Mouse (Mus musculus) liver, embryonic 12.5 days (tissue): ENCODE results near the gene Mrpl51. TPM values are rescaled to one million over a fixed set of nuclear protein-coding genes. Genes with fewer than 3 reads are reported as not detected.

Experiments
- ATAC-seq: fragments of 200-750 bp; cut with Nextera tagmentation; 2 replicates; pipeline ENCODE4 v1.8.0; 2017; ENCODE audit warnings: moderate number of reproducible peaks, mild to moderate bottlenecking, moderate library complexity
- H3K27ac ChIP-seq: fragments of 300-500 bp; sonication (generic); 2 replicates; pipeline ENCODE4 v1.5.1; 2016; ENCODE audit warnings: mild to moderate bottlenecking
- H3K27me3 ChIP-seq: fragments of 300-500 bp; sonication (generic); replicated peaks from 2 replicates; pipeline ENCODE4 v1.6.1; 2016; ENCODE audit warnings: mild to moderate bottlenecking, moderate library complexity
- H3K36me3 ChIP-seq: fragments of 300-500 bp; sonication (generic); 2 replicates; pipeline ENCODE4 v1.6.1; 2016; ENCODE audit warnings: mild to moderate bottlenecking, moderate library complexity
- H3K4me1 ChIP-seq: fragments of 300-500 bp; sonication (generic); 2 replicates; pipeline ENCODE4 v1.6.1; 2016
- H3K4me2 ChIP-seq: fragments of 300-500 bp; sonication (generic); 2 replicates; pipeline ENCODE4 v1.6.1; 2016; ENCODE audit warnings: mild to moderate bottlenecking, moderate library complexity
- H3K4me3 ChIP-seq: fragments of 300-500 bp; sonication (generic); 2 replicates; pipeline ENCODE4 v1.5.1; 2016; ENCODE audit warnings: mild to moderate bottlenecking, moderate library complexity
- H3K9ac ChIP-seq: fragments of 300-500 bp; sonication (generic); 2 replicates; pipeline ENCODE4 v1.6.1; 2016; ENCODE audit warnings: mild to moderate bottlenecking, moderate library complexity
- H3K9me3 ChIP-seq: fragments of 300-500 bp; sonication (generic); replicated peaks from 2 replicates; pipeline ENCODE4 v1.6.1; 2016; ENCODE audit warnings: mild to moderate bottlenecking, moderate library complexity
- WGBS: fragments of 180-500 bp; shearing (Covaris S2); methylation state at CpG from one replicate; pipeline ENCODE4 v1.1.7; 2016; ENCODE audit not compliant: insufficient replicate concordance; 5-methylcytosine and 5-hydroxymethylcytosine counted together
- polyA plus RNA-seq: library from polyadenylated mRNA; unstranded; fragments of >200 nt; fragmentation: Nextera tagmentation; extraction: Ambion mirVana; gene quantifications from 2 replicates; pipeline ENCODE4 v1.2.1, GENCODE M21; 2016

Mrpl51 gene
- polyA plus RNA-seq, 1 experiment from 2014 or later, result 211 TPM

GRCm38 (mm10) chr6:125222577-125222976 lies 31.0 kb downstream of the Mrpl51 start:
- Histone ChIP-seq H3K9ac (no peak overlapping the region), H3K4me3 (no peak overlapping the region), H3K4me2 (no peak overlapping the region), H3K27me3 (no peaks in the 10 kb centered on the region), H3K9me3 (no peaks in the 10 kb centered on the region), H3K4me1 (no peaks in the 10 kb centered on the region), H3K36me3 (peaks cover 33% of the 10 kb centered on the region), H3K27ac (no peak overlapping the region)
- no peak for ATAC-seq
- WGBS, result 64% methylated on average over 3 of the region's 3 CpGs

- WGBS, result 79% methylated on average over 5 of the region's 5 CpGs
- H3K36me3 ChIP-seq, result peaks cover 22% of the 10 kb centered on the region; the same call in 1 of the 2 replicates
Observed at GRCm38 (mm10) chr6:125225518-125226115, 34.0 kb downstream of the Mrpl51 start.

DNA sequence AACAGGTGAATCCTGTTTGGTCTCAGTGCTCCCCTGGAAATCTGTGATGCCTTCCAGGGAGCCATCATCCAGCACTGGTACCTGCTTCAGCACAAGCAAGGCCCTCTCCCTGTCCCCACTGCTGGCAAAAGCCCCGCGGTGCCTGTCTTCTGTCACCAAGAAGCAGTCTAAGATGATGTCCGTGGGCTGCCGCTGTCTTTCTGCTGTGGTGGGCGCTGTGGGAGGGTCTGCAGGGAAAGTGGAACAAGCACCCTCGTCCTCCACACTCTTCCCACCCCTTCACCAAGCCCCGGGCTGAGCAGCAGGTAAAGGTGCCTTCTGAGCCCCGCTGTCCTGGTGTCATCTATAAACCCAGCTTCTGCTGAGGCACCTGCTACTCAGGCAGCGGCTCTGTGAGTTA lies 39.0 kb downstream of the Mrpl51 start:
- Histone ChIP-seq H3K9ac (no peak overlapping the region), H3K9me3 (no peaks in the 10 kb centered on the region), H3K4me2 (peak overlapping the region; percentile 95), H3K4me3 (no peak overlapping the region; the same call in 1 of the 2 replicates), H3K4me1 (peaks cover 38% of the 10 kb centered on the region), H3K27ac (0 out of 2 replicates have a peak overlapping the region, but pooled peaks have one; percentile 27), H3K36me3 (no peaks in the 10 kb centered on the region), H3K27me3 (no peaks in the 10 kb centered on the region)
- ATAC-seq, result no peak
- 62% methylated on average over 9 of the region's 9 CpGs for WGBS

More at GRCm38 (mm10) chr6:125225518-125226115, 34.0 kb downstream of the Mrpl51 start:
- no peak overlapping the region for H3K4me3 ChIP-seq
- H3K27me3 ChIP-seq, result no peaks in the 10 kb centered on the region
- H3K27ac ChIP-seq, result no peak overlapping the region
- H3K4me1 ChIP-seq, result peaks cover 4% of the 10 kb centered on the region
- no peaks in the 10 kb centered on the region for H3K9me3 ChIP-seq
- H3K9ac ChIP-seq, result no peak overlapping the region
- H3K4me2 ChIP-seq, result no peak overlapping the region
- ATAC-seq, result no peak

- Histone ChIP-seq H3K36me3 (no peaks in the 10 kb centered on the region), H3K27me3 (no peaks in the 10 kb centered on the region), H3K4me2 (peak within 1 kb of the TSS; percentile 95), H3K27ac (peak within 1 kb of the TSS; percentile 88), H3K4me3 (peak within 1 kb of the TSS; percentile 81), H3K4me1 (peaks cover 38% of the 10 kb centered on the region), H3K9ac (peak within 1 kb of the TSS; percentile 84), H3K9me3 (no peaks in the 10 kb centered on the region)
- 2% methylated on average over 16 of the region's 16 CpGs for WGBS
- ATAC-seq, result peak; percentile 63
Observed at GRCm38 (mm10) chr6:125231117-125232044, 39.8 kb downstream of the Mrpl51 start, which contains the start of gene Tapbpl. Tapbpl (minus strand) TSS chr6:125231860.

DNA sequence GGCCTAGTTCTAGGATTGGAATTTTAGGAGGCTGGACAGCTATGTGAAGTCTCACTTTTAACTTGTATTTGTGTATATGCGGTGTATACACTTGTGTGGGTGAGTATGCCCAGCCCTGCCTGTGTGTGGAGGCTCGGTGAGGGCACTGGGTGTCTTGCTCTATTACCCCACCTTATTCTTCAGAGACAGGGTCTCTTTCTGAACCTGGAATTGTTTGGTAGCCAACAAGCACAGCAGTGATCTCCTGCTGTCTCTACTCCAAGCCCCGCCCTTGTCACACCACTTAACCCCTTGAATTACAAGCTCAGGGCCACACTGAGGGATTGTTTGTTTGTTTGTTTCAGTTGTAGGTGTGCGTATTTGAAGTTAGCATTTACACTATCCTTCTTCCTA lies 40.4 kb downstream of the Mrpl51 start:
- Histone ChIP-seq H3K27ac (peak overlapping the region; percentile 88), H3K4me2 (peak overlapping the region; percentile 95)
- WGBS, result 24% methylated on average over 4 of the region's 4 CpGs

GRCm38 (mm10) chr6:125232516-125232915 lies 40.9 kb downstream of the Mrpl51 start:
- Histone ChIP-seq H3K9me3 (no peaks in the 10 kb centered on the region), H3K27ac (peak overlapping the region; percentile 88), H3K9ac (peak overlapping the region; percentile 84; the same call in 1 of the 2 replicates), H3K4me2 (peak overlapping the region; percentile 95), H3K4me1 (peaks cover 38% of the 10 kb centered on the region), H3K36me3 (no peaks in the 10 kb centered on the region), H3K4me3 (peak overlapping the region; percentile 81), H3K27me3 (no peaks in the 10 kb centered on the region)
- ATAC-seq, result no peak
- WGBS, result 22% methylated on average over 6 of the region's 6 CpGs

More for the DNA sequence above, 40.4 kb downstream of the Mrpl51 start:
- Histone ChIP-seq H3K4me3 (peak overlapping the region; percentile 81), H3K9me3 (no peaks in the 10 kb centered on the region), H3K27me3 (no peaks in the 10 kb centered on the region), H3K36me3 (no peaks in the 10 kb centered on the region), H3K4me1 (peaks cover 38% of the 10 kb centered on the region), H3K9ac (peak overlapping the region; percentile 84)
- ATAC-seq, result peak; percentile 36; the same call in 1 of the 2 replicates

DNA sequence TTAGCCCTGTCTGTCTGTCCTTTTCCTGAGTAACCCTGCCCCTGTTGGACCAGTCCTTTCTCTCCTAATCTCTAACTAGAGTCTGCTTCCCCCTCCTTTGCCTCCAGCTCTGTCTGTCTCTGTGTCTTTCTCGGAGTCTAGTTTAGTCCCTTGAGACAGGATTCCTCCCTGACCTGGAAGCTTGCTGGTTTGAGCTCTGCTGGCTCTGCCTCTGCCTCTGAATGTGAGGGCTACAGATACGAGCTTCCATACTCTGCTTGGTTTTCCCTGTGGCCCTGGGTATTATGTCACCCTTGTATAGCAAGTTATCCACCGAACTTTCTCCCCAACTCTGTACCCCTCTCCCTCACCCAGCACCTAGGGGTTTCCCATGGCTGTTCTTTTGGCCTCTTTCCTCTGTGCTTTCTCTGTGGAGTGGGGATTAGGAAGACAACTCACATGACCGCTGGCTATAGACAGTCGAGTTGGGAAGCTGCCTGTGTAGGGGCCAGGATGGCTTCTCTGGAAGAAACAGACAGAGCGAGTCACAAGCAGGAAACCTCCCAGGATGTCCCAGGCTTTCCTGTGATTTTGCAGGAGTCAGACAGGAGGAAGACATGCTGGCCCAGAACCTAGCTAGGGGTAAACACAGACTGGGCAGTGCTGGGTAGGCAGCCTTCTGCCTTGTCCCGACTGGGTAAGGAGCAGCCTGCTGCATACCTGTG lies 42.4 kb downstream of the Mrpl51 start:
- H3K27ac ChIP-seq, result peak overlapping the region; percentile 9; the same call in 1 of the 2 replicates

GRCm38 (mm10) chr6:125234520-125234828 lies 42.9 kb downstream of the Mrpl51 start:
- Histone ChIP-seq H3K9me3 (no peaks in the 10 kb centered on the region), H3K4me3 (no peak overlapping the region), H3K4me1 (peaks cover 38% of the 10 kb centered on the region), H3K36me3 (no peaks in the 10 kb centered on the region), H3K27me3 (no peaks in the 10 kb centered on the region), H3K27ac (no peak overlapping the region), H3K4me2 (no peak overlapping the region), H3K9ac (no peak overlapping the region)
- ATAC-seq, result no peak
- WGBS, result 69% methylated on average over 5 of the region's 5 CpGs

More for the DNA sequence above, 42.4 kb downstream of the Mrpl51 start:
- Histone ChIP-seq H3K9me3 (no peaks in the 10 kb centered on the region), H3K27me3 (no peaks in the 10 kb centered on the region), H3K4me2 (no peak overlapping the region), H3K9ac (no peak overlapping the region), H3K4me3 (no peak overlapping the region), H3K36me3 (no peaks in the 10 kb centered on the region), H3K4me1 (peaks cover 38% of the 10 kb centered on the region)
- ATAC-seq, result no peak
- 50% methylated on average over 7 of the region's 7 CpGs for WGBS

GRCm38 (mm10) chr6:125236341-125236740 lies 44.7 kb downstream of the Mrpl51 start:
- no peaks in the 10 kb centered on the region for H3K9me3 ChIP-seq
- peaks cover 32% of the 10 kb centered on the region for H3K4me1 ChIP-seq
- no peak overlapping the region for H3K9ac ChIP-seq
- no peak overlapping the region for H3K4me3 ChIP-seq
- WGBS, result 81% methylated on average over 6 of the region's 6 CpGs
- no peaks in the 10 kb centered on the region for H3K27me3 ChIP-seq
- no peak overlapping the region for H3K4me2 ChIP-seq
- H3K36me3 ChIP-seq, result no peaks in the 10 kb centered on the region
- 0 out of 2 replicates have a peak overlapping the region, but pooled peaks have one; percentile 14 for H3K27ac ChIP-seq
- no peak for ATAC-seq

- whole genome bisulfite sequencing, result 48% methylated on average over 6 of the region's 6 CpGs
- Histone ChIP-seq H3K4me3 (no peak within 1 kb of the TSS), H3K9me3 (no peaks in the 10 kb centered on the region), H3K4me2 (no peak within 1 kb of the TSS), H3K4me1 (peaks cover 30% of the 10 kb centered on the region), H3K36me3 (no peaks in the 10 kb centered on the region), H3K27ac (0 out of 2 replicates have a peak within 1 kb of the TSS, but pooled peaks have one; percentile 14), H3K27me3 (no peaks in the 10 kb centered on the region), H3K9ac (no peak within 1 kb of the TSS)
- ATAC-seq, result no peak
Observed at GRCm38 (mm10) chr6:125236782-125237181, 45.2 kb downstream of the Mrpl51 start, which contains the start of gene Cd27. Cd27 (minus strand) TSS chr6:125237010.

- ATAC-seq, result no peak
- no peak overlapping the region for H3K4me3 ChIP-seq
- no peaks in the 10 kb centered on the region for H3K27me3 ChIP-seq
- no peak overlapping the region for H3K27ac ChIP-seq
- no peak overlapping the region for H3K4me2 ChIP-seq
- H3K9ac ChIP-seq, result no peak overlapping the region
- H3K36me3 ChIP-seq, result no peaks in the 10 kb centered on the region
- no peaks in the 10 kb centered on the region for H3K9me3 ChIP-seq
- WGBS, result 84% methylated on average over 4 of the region's 4 CpGs
- peaks cover 23% of the 10 kb centered on the region for H3K4me1 ChIP-seq
Observed at GRCm38 (mm10) chr6:125237421-125237820, 45.8 kb downstream of the Mrpl51 start.
